Mouse (Mus musculus) thymus, adult 2 months (tissue): Measurements from ENCODE around the gene Ncl. TPM values are rescaled to one million over a fixed set of nuclear protein-coding genes. Genes with fewer than 3 reads are reported as not detected.
A peak's percentile ranks its signal among the peaks of the same experiment; 100 is the strongest.

Source experiments
- DNase-seq: peaks from one replicate; pipeline ENCODE4 v3.0.0; 2021
- H3K27ac ChIP-seq: fragments of 200-500 bp; 2 replicates; pipeline ENCODE4 v1.5.1; 2012; ENCODE audit warnings: low read length, control low read depth; ENCODE audit not compliant: control insufficient read depth, insufficient read depth
- H3K27me3 ChIP-seq: fragments of 200-500 bp; 2 replicates; pipeline ENCODE4 v1.6.1; 2012; ENCODE audit warnings: mild to moderate bottlenecking, low read length, moderate library complexity, mixed read lengths; ENCODE audit not compliant: control insufficient read depth, insufficient read depth
- H3K36me3 ChIP-seq: fragments of 200-500 bp; 2 replicates; pipeline ENCODE4 v1.6.1; 2012; ENCODE audit warnings: mild to moderate bottlenecking, low read length, moderate library complexity; ENCODE audit not compliant: control insufficient read depth, insufficient read depth
- H3K4me1 ChIP-seq: fragments of 200-500 bp; replicated peaks from 2 replicates; pipeline ENCODE4 v1.6.1; 2012; ENCODE audit warnings: low read length; ENCODE audit not compliant: control insufficient read depth, insufficient read depth
- H3K4me3 ChIP-seq: fragments of 200-500 bp; 2 replicates; pipeline ENCODE4 v1.5.1; 2012; ENCODE audit warnings: mild to moderate bottlenecking, low read length, control low read depth, moderate library complexity; ENCODE audit not compliant: control insufficient read depth, insufficient read depth
- CTCF ChIP-seq: fragments of 200-500 bp; IDR thresholded peaks from 2 replicates; pipeline ENCODE4 v1.5.1; 2012; ENCODE audit warnings: mild to moderate bottlenecking, control low read depth, low read length, moderate library complexity, borderline replicate concordance; ENCODE audit not compliant: control insufficient read depth, poor library complexity, insufficient read depth; ENCODE audit errors: extremely low read depth
- POLR2A ChIP-seq: fragments of 200-500 bp; IDR thresholded peaks from 2 replicates; pipeline ENCODE4 v1.6.1; 2012; ENCODE audit warnings: mild to moderate bottlenecking, low read length, control low read depth, moderate library complexity; ENCODE audit not compliant: control insufficient read depth, poor library complexity, insufficient read depth; ENCODE audit errors: extremely low read depth
- WGBS: fragments of 180-500 bp; shearing (Covaris S2); methylation state at CpG from one replicate; pipeline ENCODE4 v1.1.7; 2018; 5-methylcytosine and 5-hydroxymethylcytosine counted together
- polyA plus RNA-seq: library from polyadenylated mRNA; depleted of rRNA; stranded (reverse); fragments of >200 nt; gene quantifications from 2 replicates; pipeline ENCODE4 v1.2.3, GENCODE M21; 2012; rRNA removed

Gene Ncl
- 17.0 and 21.5 TPM in 2 replicates for polyA plus RNA-seq

DNA sequence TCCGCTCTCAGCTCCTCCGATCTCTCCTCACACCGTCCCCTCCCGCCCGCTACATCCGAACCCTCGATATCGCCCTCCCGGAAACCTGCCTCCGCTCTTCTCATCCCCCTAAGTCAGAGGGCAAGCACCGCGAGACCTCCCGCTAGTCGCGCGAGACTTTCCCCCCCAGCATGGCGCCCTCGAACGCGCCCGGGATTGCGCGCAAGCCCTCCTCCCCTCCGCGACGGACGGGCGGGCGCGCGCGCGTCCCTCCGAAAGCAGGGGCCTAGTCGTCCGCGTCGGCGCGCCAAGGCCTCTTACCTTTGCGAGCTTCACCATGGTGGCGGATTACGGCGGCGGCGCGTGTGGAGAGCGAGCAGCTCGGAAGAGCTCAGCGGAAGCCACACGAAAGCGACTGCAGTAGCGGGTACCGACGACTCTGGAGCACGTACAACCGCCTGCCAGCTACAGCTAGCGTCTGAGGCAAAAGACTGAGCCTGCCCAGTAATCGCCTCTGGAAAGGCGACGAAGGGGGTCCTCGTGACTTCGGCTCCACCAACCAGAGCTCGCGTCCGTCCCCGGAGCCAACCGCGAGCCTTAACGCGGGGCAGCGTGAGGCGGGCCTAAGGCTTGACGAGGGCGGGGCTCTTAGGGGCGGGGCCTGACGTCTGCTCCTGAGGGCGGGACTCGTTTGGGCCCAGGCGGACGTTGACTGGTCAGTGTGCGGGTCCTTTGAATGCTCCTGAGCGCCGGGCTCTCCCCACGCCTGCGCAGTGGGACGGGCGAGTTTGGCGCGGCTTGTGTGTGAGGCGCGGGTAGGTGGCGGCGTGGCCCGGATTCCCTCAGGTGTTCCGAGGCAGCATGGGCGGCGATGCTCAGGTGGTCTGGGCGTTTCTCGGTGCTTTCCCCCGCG, at the start of gene Ncl:
TSS of gene Ncl (minus strand) at position 495 of the 892 bp plus-strand sequence.
- no peaks in the 10 kb centered on the region for H3K27me3 ChIP-seq
- TF ChIP-seq POLR2A (peak; percentile 94), CTCF (peak; percentile 11)
- peaks cover 11% of the 10 kb centered on the region for H3K4me1 ChIP-seq
- H3K27ac ChIP-seq: peak within 1 kb of the TSS; percentile 75
- H3K36me3 ChIP-seq: peaks cover 34% of the 10 kb centered on the region
- under 1% methylated on average over 102 of the region's 102 CpGs for WGBS
- peak; percentile 94 for DNase-seq
- H3K4me3 ChIP-seq: peak within 1 kb of the TSS; percentile 71

DNA sequence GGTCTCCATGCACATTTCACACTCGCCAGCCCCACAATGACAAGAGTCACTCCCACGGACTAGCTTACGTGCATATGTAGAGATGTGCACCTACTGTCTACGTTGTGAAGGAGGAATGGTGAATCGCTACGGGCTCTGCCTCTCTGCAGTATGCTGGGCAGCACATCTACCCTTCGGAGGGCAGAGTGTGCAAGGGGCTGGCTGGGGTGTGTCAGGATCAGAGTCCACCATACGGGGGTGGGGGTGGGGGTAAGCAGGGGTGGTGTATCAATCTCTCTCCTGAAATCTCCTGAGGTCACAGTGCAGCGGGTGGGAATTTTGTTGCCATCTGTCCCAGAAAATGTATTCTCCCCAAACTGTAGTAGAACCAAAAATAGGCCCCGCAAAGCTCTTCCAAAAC, 49.3 kb upstream of the Ncl start:
- H3K27ac ChIP-seq: no peak overlapping the region
- TF ChIP-seq CTCF (no peak), POLR2A (no peak)
- no peak overlapping the region for H3K4me3 ChIP-seq
- peaks cover 11% of the 10 kb centered on the region for H3K4me1 ChIP-seq
- DNase-seq: no peak
- no peaks in the 10 kb centered on the region for H3K27me3 ChIP-seq
- no peaks in the 10 kb centered on the region for H3K36me3 ChIP-seq
- 97% methylated on average over 10 of the region's 10 CpGs for WGBS

DNA sequence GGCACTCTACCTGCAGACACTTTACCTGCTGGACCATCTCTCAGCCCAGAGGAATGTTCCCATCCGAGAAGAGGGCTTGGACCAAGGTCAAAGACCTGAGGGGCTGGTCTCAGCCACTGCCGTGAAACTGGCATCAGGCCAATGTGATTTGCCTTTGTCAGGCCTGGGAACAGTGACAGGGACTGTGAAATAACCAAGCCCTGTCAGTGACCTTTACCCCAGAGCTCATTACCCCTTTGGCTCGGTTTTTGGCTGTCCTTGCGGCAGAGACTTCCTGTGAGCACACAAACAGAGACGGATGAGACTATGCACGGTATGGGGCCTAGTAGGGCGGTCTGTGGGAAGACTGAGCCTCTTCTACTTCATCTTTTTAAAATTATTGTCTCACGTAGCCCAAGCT, 47.7 kb upstream of the Ncl start:
- no peaks in the 10 kb centered on the region for H3K36me3 ChIP-seq
- no peak for DNase-seq
- peaks cover 11% of the 10 kb centered on the region for H3K4me1 ChIP-seq
- TF ChIP-seq CTCF (no peak), POLR2A (no peak)
- 40% methylated on average over 8 of the region's 8 CpGs for WGBS
- H3K4me3 ChIP-seq: no peak overlapping the region
- H3K27ac ChIP-seq: no peak overlapping the region
- no peaks in the 10 kb centered on the region for H3K27me3 ChIP-seq

DNA sequence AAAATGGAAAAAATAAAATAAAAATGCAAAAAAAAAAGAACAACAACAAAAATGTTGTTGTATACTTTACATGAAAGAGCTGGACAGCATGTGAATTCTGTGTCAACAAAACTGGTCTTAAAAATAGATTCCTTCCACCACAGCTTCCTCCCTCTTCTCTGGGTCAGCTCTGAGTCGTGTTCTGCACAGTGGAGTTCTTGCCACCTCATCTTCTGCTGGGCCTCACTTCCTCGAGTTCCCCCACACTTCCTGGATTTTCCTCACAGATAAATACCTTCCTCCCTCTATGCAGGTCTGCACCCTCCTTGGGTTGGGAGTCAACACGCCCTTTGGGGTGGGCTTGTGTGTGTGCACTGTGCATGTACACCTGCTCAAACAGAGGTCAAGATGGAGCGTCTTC, 47.1 kb upstream of the Ncl start:
- Histone ChIP-seq H3K4me3 (no peak overlapping the region), H3K27ac (no peak overlapping the region), H3K4me1 (peaks cover 11% of the 10 kb centered on the region), H3K27me3 (no peaks in the 10 kb centered on the region), H3K36me3 (no peaks in the 10 kb centered on the region)
- no peak for DNase-seq
- WGBS: 61% methylated on average over 4 of the region's 4 CpGs
- no peak for TF ChIP-seq POLR2A
- TF ChIP-seq CTCF: no peak

DNA sequence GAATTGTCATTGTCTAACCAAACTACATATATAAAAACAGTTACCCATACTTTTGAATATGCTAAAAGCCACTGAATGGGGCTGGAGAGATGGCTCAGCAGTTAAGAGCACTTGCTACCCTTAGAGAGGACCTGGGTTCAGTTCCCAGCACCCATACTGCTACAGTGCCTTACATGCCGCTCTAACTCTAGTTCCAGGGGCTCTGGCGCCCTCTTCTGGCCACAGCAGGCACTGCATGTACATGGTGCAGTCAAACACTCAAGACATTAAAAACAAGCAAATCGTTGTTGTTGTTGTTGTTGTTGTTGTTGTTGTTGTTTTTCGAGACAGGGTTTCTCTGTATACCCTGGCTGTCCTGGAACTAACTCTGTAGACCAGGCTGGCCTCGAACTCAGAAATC, 45.6 kb upstream of the Ncl start:
- H3K36me3 ChIP-seq: no peaks in the 10 kb centered on the region
- H3K4me1 ChIP-seq: peaks cover 8% of the 10 kb centered on the region
- peak; percentile 50 for DNase-seq
- WGBS: 68% methylated on average over 5 of the region's 5 CpGs
- no peak overlapping the region for H3K27ac ChIP-seq
- no peak overlapping the region for H3K4me3 ChIP-seq
- H3K27me3 ChIP-seq: no peaks in the 10 kb centered on the region
- TF ChIP-seq POLR2A: no peak
- peak; percentile 71; the same call in 1 of the 2 replicates for TF ChIP-seq CTCF

DNA sequence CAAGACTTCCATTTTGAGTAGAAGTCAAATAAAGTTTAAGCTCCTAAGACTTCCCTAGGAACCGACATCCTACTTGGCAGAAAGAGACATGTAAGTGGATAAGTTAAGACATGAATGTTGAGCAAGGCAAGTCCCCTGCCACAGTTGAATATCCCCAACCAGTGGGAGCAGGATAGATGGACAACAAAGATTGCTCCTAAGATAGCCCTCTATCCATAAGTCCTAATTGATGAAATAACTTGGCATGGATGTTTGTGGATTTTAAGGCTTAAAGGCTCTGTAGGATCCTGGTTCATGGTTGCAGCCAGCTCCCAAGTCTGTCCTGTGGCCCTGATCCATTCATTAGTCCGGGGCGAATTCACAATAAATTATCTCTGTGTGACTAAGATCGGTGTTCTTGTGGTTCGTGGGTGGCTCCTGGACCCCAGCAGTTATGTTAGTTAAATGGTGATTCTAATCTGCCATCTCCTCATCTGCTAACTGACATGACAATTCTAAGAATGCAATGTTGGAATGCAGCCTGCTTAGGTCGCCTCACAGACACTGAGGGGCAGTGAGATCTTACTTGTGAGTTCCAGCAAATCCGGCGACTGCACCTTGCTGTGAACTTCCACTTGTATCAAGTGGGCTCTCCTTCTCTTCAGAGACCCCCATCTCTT, 41.0 kb upstream of the Ncl start:
- Histone ChIP-seq H3K27me3 (no peaks in the 10 kb centered on the region), H3K27ac (no peak overlapping the region), H3K4me3 (no peak overlapping the region), H3K4me1 (peaks cover 7% of the 10 kb centered on the region), H3K36me3 (no peaks in the 10 kb centered on the region)
- WGBS: 58% methylated on average over 8 of the region's 8 CpGs
- DNase-seq: no peak
- TF ChIP-seq CTCF: no peak
- TF ChIP-seq POLR2A: no peak

DNA sequence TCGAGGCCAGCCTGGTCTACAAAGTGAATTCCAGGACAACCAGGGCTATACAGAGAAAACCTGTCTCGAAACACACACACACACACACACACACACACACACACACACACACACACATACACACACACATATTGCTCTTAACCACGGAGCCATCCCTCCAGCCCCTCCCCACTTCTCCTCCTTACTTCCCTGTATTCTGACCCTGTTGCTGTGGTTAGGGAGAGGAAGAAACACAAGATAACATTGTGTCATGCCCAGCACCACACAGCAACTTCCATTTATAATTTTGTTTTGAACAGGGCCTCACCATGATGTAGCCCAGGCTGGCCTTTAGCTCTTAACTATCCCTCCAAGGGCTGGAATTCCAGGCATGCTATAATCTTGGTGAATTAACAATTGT, 40.1 kb upstream of the Ncl start:
- Histone ChIP-seq H3K4me3 (no peak overlapping the region), H3K27ac (no peak overlapping the region)
- TF ChIP-seq POLR2A (no peak), CTCF (no peak)

More for the DNA sequence above, 40.1 kb upstream of the Ncl start:
- WGBS: 40% methylated on average over 3 of the region's 3 CpGs
- Histone ChIP-seq H3K4me1 (peaks cover 14% of the 10 kb centered on the region), H3K27me3 (no peaks in the 10 kb centered on the region), H3K36me3 (no peaks in the 10 kb centered on the region)
- no peak for DNase-seq
